Mouse (Mus musculus): ENCODE results near the gene Il1rl1.

DNA sequence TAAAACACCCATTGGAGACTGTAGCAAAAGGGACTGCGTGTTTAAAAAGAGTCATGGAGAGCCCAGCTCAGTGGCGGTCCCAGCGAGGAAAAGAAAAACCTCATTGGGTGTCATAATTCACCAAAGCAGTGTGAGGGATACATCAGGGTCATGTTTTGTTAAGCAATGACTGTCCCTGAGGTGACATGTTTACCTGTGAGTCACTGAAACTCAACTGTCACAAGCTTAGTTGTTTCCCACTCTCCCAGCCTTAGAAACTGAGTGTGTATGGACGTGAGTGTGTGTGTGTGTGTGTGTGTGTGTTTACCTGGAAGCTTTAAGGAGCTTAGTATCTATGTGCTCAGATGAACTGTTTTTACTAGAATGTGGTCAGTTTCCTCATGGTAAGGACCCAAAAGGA lies 37.9 kb downstream of the Il1rl1 start:
- TF ChIP-seq CTCF (conservative IDR thresholded peaks at IDR 0.05; ENCODE audit: low read length) (no peak), NANOG (IDR thresholded peaks at IDR 0.05; ENCODE audit: borderline replicate concordance, low read length) (no peak)
